Mouse (Mus musculus): ENCODE measurements around the gene Cox4i2.

DNA sequence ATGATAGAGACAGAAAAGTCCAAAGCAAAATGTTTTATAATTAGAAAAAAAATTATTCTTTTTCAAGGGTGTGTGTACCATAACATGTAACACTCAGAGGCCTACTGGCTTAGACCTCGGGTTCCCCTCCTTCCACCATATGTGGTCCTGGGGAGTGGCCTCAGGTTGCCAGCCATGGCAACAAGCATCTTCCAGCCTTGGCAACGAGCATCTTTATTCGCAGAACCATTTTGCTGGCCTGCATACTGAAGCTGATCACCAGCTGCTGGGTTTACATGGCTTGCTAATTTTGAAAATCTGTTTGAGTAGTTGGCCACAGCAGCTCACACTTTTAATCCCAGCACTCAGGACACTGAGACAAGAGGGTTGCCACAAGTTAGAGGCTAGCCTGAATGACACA lies 22.0 kb downstream of the Cox4i2 start:
- no peak for TF ChIP-seq POLR2A (IDR thresholded peaks at IDR 0.05; ENCODE audit: borderline replicate concordance, low read depth, low read length)
- TF ChIP-seq CTCF (IDR thresholded peaks at IDR 0.05; ENCODE audit: low read depth, low read length), result no peak

All from bone marrow macrophage, adult 2 months (primary cell).